Mouse (Mus musculus) intestine, embryonic 15.5 days (tissue): ENCODE measurements around the gene Gm10197. TPM values are rescaled to one million over a fixed set of nuclear protein-coding genes. Genes with fewer than 3 reads are reported as not detected.

Experiments
- ATAC-seq: fragments of 200-750 bp; cut with Nextera tagmentation; 2 replicates; pipeline ENCODE4 v1.8.0; 2017; ENCODE audit warnings: moderate TSS enrichment, moderate library complexity
- H3K27ac ChIP-seq: fragments of 300-500 bp; sonication (generic); 2 replicates; pipeline ENCODE4 v1.5.1; 2015; ENCODE audit warnings: mild to moderate bottlenecking, inconsistent platforms
- H3K27me3 ChIP-seq: fragments of 300-500 bp; sonication (generic); replicated peaks from 2 replicates; pipeline ENCODE4 v1.6.1; 2015; ENCODE audit warnings: inconsistent platforms
- H3K36me3 ChIP-seq: fragments of 300-500 bp; sonication (generic); 2 replicates; pipeline ENCODE4 v1.6.1; 2015; ENCODE audit warnings: inconsistent platforms
- H3K4me1 ChIP-seq: fragments of 300-500 bp; sonication (generic); replicated peaks from 2 replicates; pipeline ENCODE4 v1.6.1; 2015; ENCODE audit warnings: inconsistent platforms
- H3K4me2 ChIP-seq: fragments of 300-500 bp; sonication (generic); replicated peaks from 2 replicates; pipeline ENCODE4 v1.6.1; 2015; ENCODE audit warnings: mild to moderate bottlenecking, inconsistent platforms
- H3K4me3 ChIP-seq: fragments of 300-500 bp; sonication (generic); replicated peaks from 2 replicates; pipeline ENCODE4 v1.5.1; 2015; ENCODE audit warnings: inconsistent platforms
- H3K9ac ChIP-seq: fragments of 300-500 bp; sonication (generic); 2 replicates; pipeline ENCODE4 v1.6.1; 2015; ENCODE audit warnings: inconsistent platforms
- H3K9me3 ChIP-seq: fragments of 300-500 bp; sonication (generic); 2 replicates; pipeline ENCODE4 v1.6.1; 2016; ENCODE audit warnings: inconsistent platforms
- WGBS: fragments of 180-500 bp; shearing (Covaris S2); methylation state at CpG from one replicate; pipeline ENCODE4 v1.1.7; 2015; 5-methylcytosine and 5-hydroxymethylcytosine counted together
- polyA plus RNA-seq: library from polyadenylated mRNA; unstranded; fragments of >200 nt; fragmentation: Nextera tagmentation; extraction: Ambion mirVana; gene quantifications from 2 replicates; pipeline ENCODE4 v1.2.1, GENCODE M21; 2015

Gm10197 gene
- polyA plus RNA-seq, 1 experiment from 2014 or later: 1.4 TPM

- Histone ChIP-seq H3K9me3 (no peaks in the 10 kb centered on the region), H3K9ac (no peak overlapping the region), H3K4me2 (no peak overlapping the region), H3K4me1 (peaks cover 36% of the 10 kb centered on the region), H3K27me3 (no peaks in the 10 kb centered on the region), H3K27ac (no peak overlapping the region), H3K36me3 (no peaks in the 10 kb centered on the region), H3K4me3 (no peak overlapping the region)
- no peak for ATAC-seq
- WGBS: 94% methylated on average over 12 of the region's 12 CpGs
Measured at GRCm38 (mm10) chr19:53322438-53323048, 49.0 kb downstream of the Gm10197 start.

Other genes starting within 250 kb of the Gm10197 start
- gene Add3, start 231.3 kb downstream of the Gm10197 start, polyA plus RNA-seq: 119 and 133 TPM in 2 replicates
- gene Mxi1, start 61.2 kb downstream of the Gm10197 start, polyA plus RNA-seq: 34.0 and 34.5 TPM in 2 replicates
- 42.0 and 42.7 TPM in 2 replicates for gene Smndc1, start 18.8 kb upstream of the Gm10197 start, polyA plus RNA-seq
- 8.7 and 9.0 TPM in 2 replicates for gene Dusp5, start 157.3 kb upstream of the Gm10197 start, polyA plus RNA-seq
- 366 and 397 TPM in 2 replicates for gene Nutf2-ps1, start 217.3 kb upstream of the Gm10197 start, polyA plus RNA-seq
- 57.0 and 63.2 TPM in 2 replicates for gene Smc3, start 228.6 kb upstream of the Gm10197 start, polyA plus RNA-seq